Mouse (Mus musculus): ENCODE data around the gene Cd274. TPM values are rescaled to one million over a fixed set of nuclear protein-coding genes. Genes with fewer than 3 reads are reported as not detected.
A peak's percentile ranks its signal among the peaks of the same experiment; 100 is the strongest.

Cd274 gene
- polyA plus RNA-seq, 1 experiment from 2014 or later = 0.34 TPM

- H3K4me3 ChIP-seq = no peak overlapping the region
- H3K27me3 ChIP-seq = no peaks in the 10 kb centered on the region
- peaks cover 2% of the 10 kb centered on the region for H3K36me3 ChIP-seq
- H3K4me1 ChIP-seq = no peaks in the 10 kb centered on the region
- no peak overlapping the region for H3K27ac ChIP-seq
- ATAC-seq (ENCODE audit: insufficient number of reproducible peaks, insufficient read depth, low FRiP score, low TSS enrichment, low read depth) = no peak
- H3K9me3 ChIP-seq = no peaks in the 10 kb centered on the region
- H3K4me2 ChIP-seq = no peak overlapping the region
- H3K9ac ChIP-seq = no peak overlapping the region
Observed at GRCm38 (mm10) chr19:29344868-29345267, 22.4 kb upstream of the Cd274 start.

GRCm38 (mm10) chr19:29345636-29346035 lies 21.6 kb upstream of the Cd274 start:
- Histone ChIP-seq H3K4me3 (no peak overlapping the region), H3K27me3 (no peaks in the 10 kb centered on the region), H3K36me3 (peaks cover 7% of the 10 kb centered on the region), H3K9ac (no peak overlapping the region), H3K4me2 (no peak overlapping the region), H3K27ac (no peak overlapping the region), H3K9me3 (no peaks in the 10 kb centered on the region), H3K4me1 (no peaks in the 10 kb centered on the region)
- 72% methylated on average over 6 of the region's 6 CpGs for WGBS
- ATAC-seq (ENCODE audit: insufficient number of reproducible peaks, insufficient read depth, low FRiP score, low TSS enrichment, low read depth) = no peak

GRCm38 (mm10) chr19:29350991-29351390 lies 16.3 kb upstream of the Cd274 start:
- H3K9ac ChIP-seq = no peak overlapping the region
- no peak for ATAC-seq (ENCODE audit: insufficient number of reproducible peaks, insufficient read depth, low FRiP score, low TSS enrichment, low read depth)
- H3K4me1 ChIP-seq = no peaks in the 10 kb centered on the region
- H3K9me3 ChIP-seq = no peaks in the 10 kb centered on the region
- 56% methylated on average over 5 of the region's 5 CpGs for WGBS
- peaks cover 12% of the 10 kb centered on the region for H3K36me3 ChIP-seq
- H3K4me3 ChIP-seq = no peak overlapping the region
- H3K27me3 ChIP-seq = no peaks in the 10 kb centered on the region
- H3K27ac ChIP-seq = no peak overlapping the region
- H3K4me2 ChIP-seq = no peak overlapping the region

- Histone ChIP-seq H3K4me2 (peak overlapping the region; percentile 61), H3K27ac (no peak overlapping the region), H3K36me3 (peaks cover 21% of the 10 kb centered on the region), H3K9ac (0 out of 2 replicates have a peak overlapping the region, but pooled peaks have one; percentile 47), H3K4me3 (peak overlapping the region; percentile 35), H3K4me1 (peaks cover 3% of the 10 kb centered on the region; the same call in 1 of the 2 replicates), H3K27me3 (no peaks in the 10 kb centered on the region), H3K9me3 (no peaks in the 10 kb centered on the region)
- 3% methylated on average over 20 of the region's 20 CpGs for WGBS
- peak; percentile 62; the same call in 1 of the 2 replicates for ATAC-seq (ENCODE audit: insufficient number of reproducible peaks, insufficient read depth, low FRiP score, low TSS enrichment, low read depth)
Observed at GRCm38 (mm10) chr19:29354895-29355877, 12.1 kb upstream of the Cd274 start.

GRCm38 (mm10) chr19:29356281-29356680 lies 11.0 kb upstream of the Cd274 start:
- no peak for ATAC-seq (ENCODE audit: insufficient number of reproducible peaks, insufficient read depth, low FRiP score, low TSS enrichment, low read depth)
- H3K9me3 ChIP-seq = no peaks in the 10 kb centered on the region
- peaks cover 18% of the 10 kb centered on the region for H3K36me3 ChIP-seq
- H3K27ac ChIP-seq = no peak overlapping the region
- no peak overlapping the region for H3K9ac ChIP-seq
- WGBS = 77% methylated on average over 11 of the region's 11 CpGs
- no peak overlapping the region for H3K4me3 ChIP-seq
- H3K4me2 ChIP-seq = no peak overlapping the region
- H3K27me3 ChIP-seq = no peaks in the 10 kb centered on the region
- peaks cover 14% of the 10 kb centered on the region for H3K4me1 ChIP-seq

GRCm38 (mm10) chr19:29360251-29360650 lies 7.0 kb upstream of the Cd274 start:
- Histone ChIP-seq H3K36me3 (peaks cover 14% of the 10 kb centered on the region; the same call in 1 of the 2 replicates), H3K4me2 (0 out of 2 replicates have a peak overlapping the region, but pooled peaks have one; percentile 79), H3K27me3 (no peaks in the 10 kb centered on the region), H3K27ac (no peak overlapping the region), H3K9ac (no peak overlapping the region), H3K4me3 (no peak overlapping the region), H3K4me1 (peaks cover 20% of the 10 kb centered on the region), H3K9me3 (no peaks in the 10 kb centered on the region)
- 83% methylated on average over 5 of the region's 5 CpGs for WGBS
- ATAC-seq (ENCODE audit: insufficient number of reproducible peaks, insufficient read depth, low FRiP score, low TSS enrichment, low read depth) = no peak

GRCm38 (mm10) chr19:29361468-29362130 lies 5.7 kb upstream of the Cd274 start:
- Histone ChIP-seq H3K9me3 (no peaks in the 10 kb centered on the region), H3K36me3 (peaks cover 14% of the 10 kb centered on the region; the same call in 1 of the 2 replicates), H3K4me3 (peak overlapping the region; percentile 70), H3K9ac (peak overlapping the region; percentile 82), H3K4me2 (peak overlapping the region; percentile 79), H3K27me3 (no peaks in the 10 kb centered on the region), H3K4me1 (peaks cover 22% of the 10 kb centered on the region), H3K27ac (peak overlapping the region; percentile 39; the same call in 1 of the 2 replicates)
- ATAC-seq (ENCODE audit: insufficient number of reproducible peaks, insufficient read depth, low FRiP score, low TSS enrichment, low read depth) = peak; percentile 97
- 2% methylated on average over 33 of the region's 33 CpGs for WGBS

- peak overlapping the region; percentile 82 for H3K9ac ChIP-seq
- H3K4me3 ChIP-seq = peak overlapping the region; percentile 70
- H3K4me2 ChIP-seq = peak overlapping the region; percentile 79
- peaks cover 26% of the 10 kb centered on the region for H3K4me1 ChIP-seq
- ATAC-seq (ENCODE audit: insufficient number of reproducible peaks, insufficient read depth, low FRiP score, low TSS enrichment, low read depth) = no peak
- no peaks in the 10 kb centered on the region for H3K9me3 ChIP-seq
- H3K27me3 ChIP-seq = no peaks in the 10 kb centered on the region
- no peak overlapping the region for H3K27ac ChIP-seq
- WGBS = 49% methylated on average over 13 of the region's 13 CpGs
- H3K36me3 ChIP-seq = peaks cover 14% of the 10 kb centered on the region; the same call in 1 of the 2 replicates
Observed at GRCm38 (mm10) chr19:29362173-29362930, 4.9 kb upstream of the Cd274 start.

GRCm38 (mm10) chr19:29363557-29363956 lies 3.7 kb upstream of the Cd274 start:
- 89% methylated on average over 7 of the region's 7 CpGs for WGBS
- Histone ChIP-seq H3K27me3 (peaks cover 3% of the 10 kb centered on the region; the same call in 1 of the 2 replicates), H3K9me3 (no peaks in the 10 kb centered on the region), H3K4me3 (no peak overlapping the region), H3K36me3 (peaks cover 6% of the 10 kb centered on the region; the same call in 1 of the 2 replicates), H3K4me1 (peaks cover 28% of the 10 kb centered on the region), H3K9ac (no peak overlapping the region), H3K27ac (no peak overlapping the region), H3K4me2 (no peak overlapping the region)
- no peak for ATAC-seq (ENCODE audit: insufficient number of reproducible peaks, insufficient read depth, low FRiP score, low TSS enrichment, low read depth)

GRCm38 (mm10) chr19:29364076-29364475 lies 3.2 kb upstream of the Cd274 start:
- Histone ChIP-seq H3K36me3 (peaks cover 1% of the 10 kb centered on the region; the same call in 1 of the 2 replicates), H3K9me3 (no peaks in the 10 kb centered on the region), H3K4me2 (no peak overlapping the region), H3K9ac (no peak overlapping the region), H3K27me3 (peaks cover 3% of the 10 kb centered on the region; the same call in 1 of the 2 replicates), H3K27ac (no peak overlapping the region), H3K4me1 (peaks cover 28% of the 10 kb centered on the region), H3K4me3 (no peak overlapping the region)
- ATAC-seq (ENCODE audit: insufficient number of reproducible peaks, insufficient read depth, low FRiP score, low TSS enrichment, low read depth) = no peak
- WGBS = 75% methylated on average over 5 of the region's 5 CpGs

- Histone ChIP-seq H3K4me2 (no peak overlapping the region), H3K36me3 (no peaks in the 10 kb centered on the region), H3K4me3 (no peak overlapping the region), H3K4me1 (peaks cover 26% of the 10 kb centered on the region), H3K9me3 (no peaks in the 10 kb centered on the region), H3K9ac (no peak overlapping the region), H3K27me3 (peaks cover 3% of the 10 kb centered on the region; the same call in 1 of the 2 replicates), H3K27ac (no peak overlapping the region)
- 25% methylated on average over 3 of the region's 3 CpGs for WGBS
- ATAC-seq (ENCODE audit: insufficient number of reproducible peaks, insufficient read depth, low FRiP score, low TSS enrichment, low read depth) = no peak
Observed at GRCm38 (mm10) chr19:29365105-29365504, 2.1 kb upstream of the Cd274 start.

Measured in embryonic facial prominence, embryonic 13.5 days (tissue).